In the genomic region with DNA sequence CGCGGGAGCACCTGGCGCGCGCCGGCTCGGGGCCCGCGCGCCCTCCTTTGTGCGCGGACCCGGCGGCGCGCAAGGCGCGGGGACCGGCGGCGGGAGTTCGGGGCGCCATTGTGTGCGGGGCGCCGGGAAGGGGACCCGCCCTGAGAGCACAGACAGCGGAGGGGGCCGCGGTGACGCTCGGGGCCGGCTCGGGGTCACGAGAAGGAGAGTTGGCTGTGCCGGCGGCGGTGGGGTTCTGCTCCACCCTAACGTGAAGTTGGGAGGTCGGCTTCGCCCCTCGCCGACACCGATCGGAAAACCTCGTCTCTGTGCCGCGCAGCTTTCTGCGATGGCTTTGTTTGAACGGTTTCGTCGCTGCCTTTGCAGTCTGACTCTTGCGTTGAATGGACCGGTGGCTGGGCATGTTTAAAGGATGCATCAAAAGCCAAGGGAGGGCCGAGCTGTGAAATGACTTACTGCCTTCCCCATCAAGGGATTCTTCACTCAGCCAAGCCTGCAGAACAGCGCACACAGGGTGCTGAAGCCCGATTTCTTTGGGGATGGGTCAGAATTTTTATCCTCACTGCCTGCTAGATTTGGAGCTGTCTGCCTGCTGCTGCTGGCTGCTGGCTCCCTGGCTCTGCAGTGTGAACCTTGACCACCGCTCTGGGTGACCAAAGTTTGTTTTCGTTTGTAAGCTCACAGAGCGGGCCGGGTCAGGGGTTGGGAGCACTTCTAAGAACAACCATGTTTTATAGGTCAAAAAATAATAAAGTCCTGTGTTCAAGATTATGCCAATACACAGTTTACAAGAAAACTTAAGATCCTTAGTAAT, we compare ENCODE assay signal across 9 mouse cellular contexts. TPM values are rescaled to one million over a fixed set of nuclear protein-coding genes. Genes with fewer than 3 reads are reported as not detected.
DNase-seq lines count a peak whose midpoint lies in the region; ATAC-seq and TF ChIP-seq lines count a peak whose summit lies in the region.
"Had no signal": no experiment of that assay in that cellular context is flagged by ENCODE, and none has a peak within 500 bp of the region (broad histone marks: within the 10 kb centered on the region; RNA-seq: fewer than 3 reads in every experiment).

No protein-coding gene starts in this region.

- H3K4me3 ChIP-seq in heart, adult 2 months = peak overlapping the region; percentile 50
- peak overlapping the region; percentile 74 for H3K4me3 ChIP-seq in heart, embryonic 16.5 days (ENCODE audit: low read length)
- peak overlapping the region; percentile 85 for H3K4me3 ChIP-seq in midbrain, embryonic 11.5 days (ENCODE audit: low read depth, low read length)

- H3K27me3 ChIP-seq in heart, adult 2 months (ENCODE audit: control insufficient read depth, insufficient read depth, low read length) = no peaks in the 10 kb centered on the region; the same call in 1 of the 2 replicates
- peaks cover 21% of the 10 kb centered on the region for H3K27me3 ChIP-seq in heart, embryonic 16.5 days (ENCODE audit: control insufficient read depth, insufficient read depth, low read length)
- H3K27me3 ChIP-seq in midbrain, embryonic 11.5 days (ENCODE audit: control insufficient read depth, insufficient read depth, low read length) = peaks cover 6% of the 10 kb centered on the region

- H3K9ac ChIP-seq in heart, adult 2 months (ENCODE audit: low read depth, low read length) = peak overlapping the region; percentile 94
- H3K9ac ChIP-seq in heart, embryonic 16.5 days (ENCODE audit: low read length) = peak overlapping the region; percentile 88
- peak overlapping the region; percentile 93 for H3K9ac ChIP-seq in midbrain, embryonic 11.5 days (ENCODE audit: low read length)

- intact Hi-C loops in heart, adult 2 months (cut with DNase I) = no loop called here

- TF ChIP-seq POLR2A in heart, adult 2 months (IDR thresholded peaks at IDR 0.05; ENCODE audit: insufficient read depth, low read depth, low read length) = no peak

- WGBS in heart, adult 2 months = 4% methylated on average over 60 of the region's 61 CpGs
- WGBS in heart, embryonic 16.5 days = 1% methylated on average over 61 of the region's 61 CpGs
- WGBS in midbrain, embryonic 11.5 days = under 1% methylated on average over 61 of the region's 61 CpGs

- H3K27ac ChIP-seq in heart, adult 2 months = peak overlapping the region; percentile 80
- H3K27ac ChIP-seq in heart, embryonic 16.5 days (ENCODE audit: low read length) = peak overlapping the region; percentile 96
- peak overlapping the region; percentile 93 for H3K27ac ChIP-seq in midbrain, embryonic 11.5 days (ENCODE audit: low read depth, low read length)

- no peaks in the 10 kb centered on the region for H3K9me3 ChIP-seq in heart, embryonic 16.5 days (replicated peaks; ENCODE audit: control insufficient read depth, low read length)
- H3K9me3 ChIP-seq in midbrain, embryonic 11.5 days (ENCODE audit: control insufficient read depth, low read length) = no peaks in the 10 kb centered on the region

- peaks cover 1% of the 10 kb centered on the region; the same call in 1 of the 2 replicates for H3K4me1 ChIP-seq in heart, adult 2 months (ENCODE audit: control insufficient read depth, insufficient read depth, low read length)
- peaks cover 21% of the 10 kb centered on the region for H3K4me1 ChIP-seq in heart, embryonic 16.5 days (ENCODE audit: control insufficient read depth, insufficient read depth, low read length)
- H3K4me1 ChIP-seq in midbrain, embryonic 11.5 days (ENCODE audit: control insufficient read depth, insufficient read depth, low read length) = peaks cover 16% of the 10 kb centered on the region; the same call in 1 of the 2 replicates

- peak overlapping the region; percentile 81 for H3K4me2 ChIP-seq in heart, embryonic 16.5 days (ENCODE audit: low read depth, low read length)
- H3K4me2 ChIP-seq in midbrain, embryonic 11.5 days = peak overlapping the region; percentile 80

- H3K36me3 ChIP-seq in heart, adult 2 months (ENCODE audit: control insufficient read depth, insufficient read depth, low read length) = no peaks in the 10 kb centered on the region
- H3K36me3 ChIP-seq in heart, embryonic 16.5 days (ENCODE audit: control insufficient read depth, insufficient read depth) = no peaks in the 10 kb centered on the region
- no peaks in the 10 kb centered on the region for H3K36me3 ChIP-seq in midbrain, embryonic 11.5 days (ENCODE audit: control insufficient read depth, insufficient read depth, low read length)

- peak; percentile 12 for ATAC-seq in heart, embryonic 16.5 days (replicated peaks; ENCODE audit: extremely low read depth, insufficient read depth, low FRiP score)
- peak; percentile 60; the same call in 1 of the 2 replicates for ATAC-seq in midbrain, embryonic 11.5 days (ENCODE audit: low FRiP score)
- ATAC-seq in activated CD4-positive, CD25-positive, alpha-beta regulatory T cell, adult 4 months = no peak

- no peak for TF ChIP-seq CTCF in heart, adult 2 months (IDR thresholded peaks at IDR 0.05)

- H3K79me2 ChIP-seq in heart, adult 2 months (replicated peaks; ENCODE audit: control insufficient read depth, insufficient read depth, low read length) = no peaks in the 10 kb centered on the region

- no peak for TF ChIP-seq EP300 in heart, adult 2 months (IDR thresholded peaks at IDR 0.05; ENCODE audit: insufficient read depth, low read depth, low read length)

- DNase-seq in heart, adult 2 months = peak in 1 of 2 experiments; percentile 14
- DNase-seq in heart, adult 11 months = no peak
- DNase-seq in cerebellum, postnatal 4 days (ENCODE audit: low spot score in 2 of 2) = peak; percentile 30 to 59
- peak; percentile 37 to 63 for DNase-seq in kidney, postnatal 4 days
- DNase-seq in midbrain, embryonic 11.5 days (ENCODE audit: low spot score, missing footprints) = peak; percentile 96
- peak; percentile 9 for DNase-seq in telencephalon, adult 2 months (ENCODE audit: low read depth, low spot score)

RNA-seq across cellular contexts. Expression of gene Arhgef7, which starts 1.2 kb away (rescaled TPM):
- total RNA-seq in heart, adult 2 months (2021) = 100 to 1,000 TPM; 114 to 117 TPM
- polyA plus RNA-seq in heart, adult 2 months (2012; rRNA removed) = 59.7 and 68.7 TPM in 2 replicates
- 54.1 and 59.6 TPM in 2 replicates for polyA plus RNA-seq in heart, embryonic 16.5 days (2015; fragmentation: Nextera tagmentation; extraction: Ambion mirVana)
- polyA plus RNA-seq in midbrain, embryonic 11.5 days (2014; fragmentation: Nextera tagmentation; extraction: Ambion mirVana) = 51.4 and 56.8 TPM in 2 replicates
- 10 to 100 TPM; 23.7 to 26.7 TPM for polyA plus RNA-seq in activated CD4-positive, CD25-positive, alpha-beta regulatory T cell, adult 4 months (2017; shearing (Covaris generic))

RNA-seq across cellular contexts. Expression of gene 1700016D06Rik, which starts 27.8 kb away (rescaled TPM):
- total RNA-seq in heart, adult 2 months (2021) = not detected
- not detected in 2 replicates for polyA plus RNA-seq in heart, adult 2 months (2012; rRNA removed)
- not detected in 2 replicates for polyA plus RNA-seq in heart, embryonic 16.5 days (2015; fragmentation: Nextera tagmentation; extraction: Ambion mirVana)
- not detected in 2 replicates for polyA plus RNA-seq in midbrain, embryonic 11.5 days (2014; fragmentation: Nextera tagmentation; extraction: Ambion mirVana)
- polyA plus RNA-seq in activated CD4-positive, CD25-positive, alpha-beta regulatory T cell, adult 4 months (2017; shearing (Covaris generic)) = under 1 TPM in 1 of 2 experiments, not detected in 1; 0.52 TPM
- total RNA-seq: hematopoietic stem cell, adult 5-6 weeks had no signal
